Mouse (Mus musculus): ENCODE data around the gene Slc12a7.

Gene Slc12a7

DNA sequence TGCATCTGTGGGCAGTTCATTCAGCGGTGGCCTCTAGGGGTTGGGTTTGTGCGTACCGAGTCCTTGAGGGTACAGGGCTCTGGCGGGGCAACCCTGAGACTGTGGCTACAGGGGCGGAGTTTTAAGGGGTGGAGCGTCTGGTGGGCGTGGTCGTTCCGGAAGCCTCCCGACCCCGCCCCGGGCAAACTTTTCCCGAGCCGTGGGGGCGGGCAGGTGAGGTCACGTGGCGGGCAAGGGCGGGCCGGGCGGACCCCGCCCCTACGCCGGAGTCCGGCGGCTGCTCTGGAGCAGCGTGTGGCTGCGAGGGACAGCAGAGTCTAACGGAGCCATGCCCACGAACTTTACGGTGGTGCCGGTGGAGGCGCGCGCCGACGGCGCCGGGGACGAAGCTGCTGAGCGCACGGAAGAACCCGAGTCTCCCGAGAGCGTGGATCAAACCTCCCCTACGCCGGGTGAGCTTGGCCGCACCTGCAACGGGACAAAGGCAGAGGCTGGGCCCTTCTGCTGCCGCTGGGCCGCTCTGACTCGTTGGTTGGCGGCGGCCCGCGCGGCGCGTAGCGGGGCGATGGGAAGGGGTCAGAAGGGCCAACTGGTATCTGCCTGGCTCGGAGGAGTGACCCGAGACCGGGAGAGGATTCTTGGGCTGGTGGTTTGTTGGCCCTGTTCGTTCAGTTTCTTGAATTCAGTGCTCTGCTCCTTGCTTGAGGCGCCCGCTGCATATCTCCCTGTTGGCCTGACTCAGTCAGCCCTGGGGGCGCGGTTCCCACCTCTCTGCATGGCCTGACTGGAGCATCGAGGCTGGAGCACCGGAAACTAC lies 30.8 kb downstream of the Slc12a7 start:
- DNase-seq = peak; percentile 98

DNA sequence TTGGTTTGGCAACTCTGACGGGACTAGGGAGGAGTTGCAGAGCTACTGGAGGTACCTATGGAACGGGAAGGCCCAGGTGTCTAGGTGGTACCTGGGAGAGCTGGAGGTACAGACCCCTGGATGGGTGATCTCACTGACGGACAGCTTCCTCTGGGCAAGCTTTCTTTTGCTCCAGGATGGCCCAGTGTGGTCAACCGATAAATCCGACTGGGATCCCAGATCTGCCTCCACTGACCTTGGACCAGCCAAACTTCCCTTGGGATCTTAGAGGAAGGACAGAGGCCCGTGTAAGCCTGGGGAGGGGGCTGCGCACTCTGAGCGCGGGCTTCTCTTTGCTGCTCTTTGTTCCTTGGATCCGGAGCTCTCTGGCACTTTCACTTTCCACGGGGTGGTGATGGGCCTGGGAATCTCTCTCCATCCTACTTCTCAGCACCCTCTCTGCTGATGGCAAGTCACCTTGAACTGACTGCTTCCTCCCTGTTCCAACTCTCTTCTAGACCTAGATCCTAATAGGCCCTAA lies 31.4 kb downstream of the Slc12a7 start:
- DNase-seq = peak; percentile 60

DNA sequence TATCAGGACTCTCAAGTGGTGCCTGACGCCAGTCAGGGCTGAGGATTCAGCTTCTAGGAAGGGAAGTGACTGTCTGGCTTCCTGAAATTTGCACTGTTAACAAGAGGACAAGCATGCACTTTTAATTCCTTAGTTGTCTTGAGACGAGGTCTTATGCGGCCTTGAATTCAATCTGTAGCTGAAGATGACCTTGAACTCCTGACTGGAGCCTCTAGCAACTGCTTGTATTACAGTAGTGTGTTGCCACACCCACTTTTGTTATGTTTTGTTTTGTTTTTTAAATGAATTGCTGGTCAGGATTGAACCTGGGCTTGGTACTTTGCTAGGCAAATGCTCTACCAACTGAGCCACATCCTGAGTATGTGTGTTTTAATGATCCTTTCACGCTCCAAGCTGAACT lies 32.5 kb downstream of the Slc12a7 start:
- no peak for DNase-seq

GRCm38 (mm10) chr13:73767224-73767623 lies 34.3 kb downstream of the Slc12a7 start:
- DNase-seq = no peak

- DNase-seq = peak; percentile 47
Observed at GRCm38 (mm10) chr13:73767754-73768153, 34.9 kb downstream of the Slc12a7 start.

- DNase-seq = no peak
Observed at GRCm38 (mm10) chr13:73768311-73768710, 35.4 kb downstream of the Slc12a7 start.

- DNase-seq = peak; percentile 75
Observed at GRCm38 (mm10) chr13:73769916-73770682, 37.2 kb downstream of the Slc12a7 start.

DNA sequence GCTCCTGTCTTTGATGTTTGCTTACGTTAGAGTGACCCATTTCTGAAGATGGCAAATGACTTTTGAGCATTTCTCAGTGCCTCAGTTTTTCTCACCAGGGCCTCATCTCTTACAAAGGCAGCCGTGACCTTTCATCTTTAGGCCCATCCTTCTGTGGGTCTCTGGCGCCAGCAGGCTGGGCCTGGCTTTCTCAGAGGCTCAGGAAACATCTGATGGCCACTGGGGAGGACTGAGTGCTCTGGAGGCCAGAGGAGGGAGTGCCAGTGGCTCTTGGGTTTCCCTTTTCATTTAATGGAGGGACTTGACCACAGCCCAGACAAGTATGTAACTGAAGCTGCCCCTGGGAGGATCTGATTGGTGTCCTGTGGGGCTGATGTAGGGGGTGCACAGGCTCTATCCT lies 38.2 kb downstream of the Slc12a7 start:
- no peak for DNase-seq

DNA sequence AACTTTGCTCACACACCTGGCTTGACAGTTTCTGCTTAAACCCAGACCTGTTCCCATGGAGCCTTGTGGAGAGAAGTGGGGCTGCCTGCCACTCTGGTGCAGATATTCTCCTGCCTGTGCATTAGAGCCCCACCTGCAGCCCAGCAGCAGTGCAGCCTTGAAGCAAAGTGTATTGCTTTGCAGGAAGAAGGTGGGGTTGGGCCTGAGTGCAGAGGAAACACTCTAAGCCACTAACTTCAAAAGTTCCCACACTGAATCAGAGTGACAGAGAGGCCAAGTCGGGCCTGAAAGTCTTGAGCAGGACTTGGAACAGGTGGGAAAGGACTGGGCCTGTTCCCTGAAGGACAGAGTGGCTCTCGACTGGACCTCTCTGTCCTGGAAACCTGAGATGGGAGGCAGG lies 39.8 kb downstream of the Slc12a7 start:
- DNase-seq = no peak

- peak; percentile 87 for DNase-seq
Observed at GRCm38 (mm10) chr13:73773519-73774205, 40.8 kb downstream of the Slc12a7 start.

- no peak for DNase-seq
Observed at GRCm38 (mm10) chr13:73775786-73776185, 42.9 kb downstream of the Slc12a7 start.

DNA sequence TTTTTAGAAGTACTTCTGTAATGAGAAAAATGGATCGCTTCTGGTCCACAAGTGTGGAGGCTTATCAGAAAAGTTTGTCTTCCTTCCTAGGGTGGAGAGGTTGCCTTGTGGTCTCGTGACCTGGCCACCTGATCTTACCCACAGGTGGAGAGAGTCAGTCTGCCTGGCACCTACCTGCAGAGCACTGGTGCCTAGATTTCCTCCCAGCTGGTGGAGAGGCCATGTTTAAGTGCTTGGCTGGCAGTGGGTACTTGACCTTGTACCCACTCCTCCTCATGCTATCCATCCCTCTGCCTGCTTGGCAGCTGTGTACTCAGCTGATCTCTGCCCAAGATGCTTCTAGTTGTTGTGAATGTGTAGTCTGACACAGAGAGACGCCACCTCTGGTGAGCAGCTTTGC lies 44.7 kb downstream of the Slc12a7 start:
- no peak for DNase-seq

- no peak for DNase-seq
Observed at GRCm38 (mm10) chr13:73782486-73782885, 49.6 kb downstream of the Slc12a7 start.

- no peak for DNase-seq
Observed at GRCm38 (mm10) chr13:73792176-73792575, 59.3 kb downstream of the Slc12a7 start.

GRCm38 (mm10) chr13:73793171-73793570 lies 60.3 kb downstream of the Slc12a7 start:
- DNase-seq = no peak

DNA sequence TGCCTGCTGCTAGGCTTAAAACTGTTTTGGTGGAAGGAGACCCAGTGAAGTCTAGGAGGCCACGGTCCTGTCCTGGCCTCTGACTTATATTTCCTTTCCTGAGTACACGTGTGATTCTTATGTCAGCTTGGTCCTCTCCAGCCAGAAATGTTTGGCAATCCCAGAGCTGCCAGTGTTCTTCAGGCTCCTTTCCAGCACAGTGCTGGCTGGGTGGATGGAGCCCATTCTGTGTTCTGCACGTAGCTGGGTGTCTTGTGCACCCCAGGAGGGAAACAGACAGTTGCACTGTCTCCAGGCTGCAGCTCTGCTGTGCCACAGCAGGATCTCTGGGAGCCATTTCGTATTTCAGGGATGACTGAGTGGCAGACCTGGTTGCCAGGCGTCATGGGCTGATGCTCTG lies 66.2 kb downstream of the Slc12a7 start:
- no peak for DNase-seq

DNA sequence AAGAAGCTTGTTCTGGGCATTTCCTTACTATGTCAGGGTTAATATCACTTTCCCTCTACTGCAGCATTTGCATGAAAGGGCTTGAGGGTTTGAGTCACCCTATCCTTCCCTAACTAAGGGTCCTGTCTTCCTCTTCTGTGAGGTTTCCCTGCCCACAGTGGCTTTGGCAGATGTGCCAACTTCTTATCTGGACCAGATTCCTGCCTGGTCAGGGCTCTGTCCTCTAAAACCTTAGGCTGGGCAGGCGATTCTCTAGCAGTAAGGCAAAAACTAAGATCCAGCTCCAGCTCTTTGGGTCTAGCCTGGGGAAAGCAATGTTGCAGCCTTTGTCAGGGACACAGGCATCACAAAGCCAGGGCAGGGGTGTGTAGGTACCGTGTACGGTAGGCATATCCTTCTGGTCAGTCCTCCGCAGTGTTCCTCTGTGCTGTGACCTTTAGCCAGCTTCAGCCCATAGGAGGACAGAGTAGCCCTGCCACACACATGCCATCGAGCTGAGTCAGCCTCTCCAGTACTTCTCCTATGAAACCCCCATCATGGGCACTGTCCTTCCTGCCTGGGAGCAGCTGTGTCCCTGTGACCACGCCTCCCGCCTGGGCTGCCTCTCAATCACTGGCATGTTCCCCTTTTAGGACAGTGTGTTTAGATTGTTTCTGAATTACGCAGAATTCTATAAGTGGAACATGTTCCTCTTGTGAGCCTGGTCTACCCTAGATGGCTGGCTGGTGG lies 70.7 kb downstream of the Slc12a7 start:
- no peak for DNase-seq

DNA sequence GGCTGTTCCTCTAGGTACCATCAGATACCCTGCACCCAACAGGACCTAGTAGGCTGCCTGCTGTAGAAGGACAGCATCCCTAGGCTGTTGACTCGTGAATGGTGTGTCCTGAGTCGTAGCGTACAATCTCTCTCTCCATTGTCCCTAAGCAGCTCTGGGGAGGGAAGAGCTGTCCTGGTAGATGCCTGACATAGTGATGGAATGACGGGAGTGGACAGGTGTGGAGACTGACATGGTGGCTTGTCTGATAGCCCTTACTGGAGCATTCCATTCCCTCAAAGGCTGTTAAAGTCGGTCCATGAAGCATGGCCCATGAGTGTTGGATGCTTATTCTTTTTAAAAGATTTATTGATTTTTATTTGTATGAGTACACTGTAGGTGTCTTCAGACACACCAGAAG lies 72.0 kb downstream of the Slc12a7 start:
- DNase-seq = no peak

DNA sequence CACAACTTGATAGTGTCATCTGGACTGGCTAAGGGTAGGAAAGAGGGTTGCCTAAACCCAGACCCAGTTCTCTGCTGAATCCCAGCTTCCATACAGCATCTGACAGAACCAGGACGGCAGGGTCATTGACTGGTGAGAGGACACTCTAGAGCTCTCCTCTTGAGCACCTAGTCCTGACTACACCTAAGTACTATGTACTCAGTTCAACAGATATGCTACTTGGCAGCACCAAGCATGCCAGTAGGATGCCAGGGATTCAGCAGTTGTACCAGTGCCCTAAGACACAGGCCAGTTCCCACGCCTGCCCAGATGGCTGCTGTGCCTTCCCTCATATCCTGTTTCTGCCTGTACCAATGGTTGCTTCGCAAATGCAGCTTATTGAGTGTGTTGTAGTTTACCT lies 80.0 kb downstream of the Slc12a7 start:
- DNase-seq = no peak

- no peak for DNase-seq
Observed at GRCm38 (mm10) chr13:73814181-73814580, 81.3 kb downstream of the Slc12a7 start.

GRCm38 (mm10) chr13:73816338-73816737 lies 83.4 kb downstream of the Slc12a7 start:
- DNase-seq = peak; percentile 27

DNA sequence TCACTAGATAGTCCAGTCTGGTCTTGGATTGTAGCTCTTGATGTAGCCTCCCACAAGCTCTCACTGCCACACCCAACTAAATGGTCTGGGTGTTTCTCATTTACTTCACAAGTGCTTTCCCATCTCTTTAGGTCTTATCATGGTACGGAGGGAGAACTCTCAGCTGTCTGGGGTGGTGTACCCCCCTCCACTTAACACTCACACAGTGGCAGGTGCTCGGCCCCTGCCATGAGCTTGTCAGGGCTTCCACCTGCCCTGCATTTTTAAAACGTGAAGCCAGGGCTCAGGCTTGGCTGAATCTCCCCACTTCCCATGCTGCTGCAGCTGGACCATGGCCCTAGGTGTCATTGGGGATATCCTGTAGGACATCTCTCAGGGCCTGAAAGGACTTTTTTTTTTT lies 86.0 kb downstream of the Slc12a7 start:
- DNase-seq = no peak

DNA sequence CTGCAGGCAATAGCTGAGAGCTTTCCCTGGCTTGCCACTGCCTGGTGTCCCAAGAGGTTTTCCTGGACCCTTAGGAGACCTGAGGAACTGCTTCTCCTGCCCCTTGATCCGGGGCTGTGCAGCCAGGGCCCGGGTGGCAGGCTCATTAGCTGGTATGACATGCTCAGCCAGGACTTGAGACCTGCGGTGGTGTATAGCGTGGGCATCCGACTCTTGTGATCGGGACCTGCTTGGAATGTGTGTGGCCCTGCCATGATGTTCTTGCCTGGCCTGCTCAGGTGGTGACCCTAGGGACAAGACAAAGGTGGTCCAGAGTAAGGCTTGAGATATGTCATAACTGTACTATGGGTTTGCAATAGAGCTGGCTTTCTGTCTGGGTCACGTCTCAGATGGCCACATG lies 88.4 kb downstream of the Slc12a7 start:
- no peak for DNase-seq
